Mouse (Mus musculus) forebrain, embryonic 13.5 days (tissue): ENCODE measurements around the gene Junb. TPM values are rescaled to one million over a fixed set of nuclear protein-coding genes. Genes with fewer than 3 reads are reported as not detected.

Experiments
- ATAC-seq: fragments of 200-750 bp; cut with Nextera tagmentation; 2 replicates; pipeline ENCODE4 v1.8.0; 2017
- H3K27ac ChIP-seq: fragments of 300-500 bp; sonication (generic); 2 replicates; pipeline ENCODE4 v1.5.1; 2015; ENCODE audit warnings: inconsistent platforms, mild to moderate bottlenecking, moderate library complexity
- H3K27me3 ChIP-seq: fragments of 300-500 bp; sonication (generic); 2 replicates; pipeline ENCODE4 v1.6.1; 2015; ENCODE audit warnings: mild to moderate bottlenecking, inconsistent platforms
- H3K36me3 ChIP-seq: fragments of 300-500 bp; sonication (generic); 2 replicates; pipeline ENCODE4 v1.6.1; 2015; ENCODE audit warnings: mild to moderate bottlenecking, inconsistent platforms; ENCODE audit not compliant: poor library complexity, severe bottlenecking
- H3K4me1 ChIP-seq: fragments of 300-500 bp; sonication (generic); 2 replicates; pipeline ENCODE4 v1.6.1; 2015; ENCODE audit warnings: inconsistent platforms
- H3K4me2 ChIP-seq: fragments of 300-500 bp; sonication (generic); 2 replicates; pipeline ENCODE4 v1.6.1; 2015; ENCODE audit warnings: inconsistent platforms, mild to moderate bottlenecking, moderate library complexity
- H3K4me3 ChIP-seq: fragments of 300-500 bp; sonication (generic); 2 replicates; pipeline ENCODE4 v1.5.1; 2015; ENCODE audit warnings: mild to moderate bottlenecking, inconsistent platforms
- H3K9ac ChIP-seq: fragments of 300-500 bp; sonication (generic); 2 replicates; pipeline ENCODE4 v1.6.1; 2015; ENCODE audit warnings: mild to moderate bottlenecking, inconsistent platforms
- H3K9me3 ChIP-seq: fragments of 300-500 bp; sonication (generic); replicated peaks from 2 replicates; pipeline ENCODE4 v1.6.1; 2016; ENCODE audit warnings: inconsistent platforms
- WGBS: fragments of 180-500 bp; shearing (Covaris S2); methylation state at CpG from one replicate; pipeline ENCODE4 v1.1.7; 2015; 5-methylcytosine and 5-hydroxymethylcytosine counted together
- polyA plus RNA-seq: library from polyadenylated mRNA; unstranded; fragments of >200 nt; fragmentation: Nextera tagmentation; extraction: Ambion mirVana; gene quantifications from 2 replicates; pipeline ENCODE4 v1.2.1, GENCODE M21; 2015

Junb gene
- polyA plus RNA-seq, 1 experiment from 2014 or later: 4.2 TPM

DNA sequence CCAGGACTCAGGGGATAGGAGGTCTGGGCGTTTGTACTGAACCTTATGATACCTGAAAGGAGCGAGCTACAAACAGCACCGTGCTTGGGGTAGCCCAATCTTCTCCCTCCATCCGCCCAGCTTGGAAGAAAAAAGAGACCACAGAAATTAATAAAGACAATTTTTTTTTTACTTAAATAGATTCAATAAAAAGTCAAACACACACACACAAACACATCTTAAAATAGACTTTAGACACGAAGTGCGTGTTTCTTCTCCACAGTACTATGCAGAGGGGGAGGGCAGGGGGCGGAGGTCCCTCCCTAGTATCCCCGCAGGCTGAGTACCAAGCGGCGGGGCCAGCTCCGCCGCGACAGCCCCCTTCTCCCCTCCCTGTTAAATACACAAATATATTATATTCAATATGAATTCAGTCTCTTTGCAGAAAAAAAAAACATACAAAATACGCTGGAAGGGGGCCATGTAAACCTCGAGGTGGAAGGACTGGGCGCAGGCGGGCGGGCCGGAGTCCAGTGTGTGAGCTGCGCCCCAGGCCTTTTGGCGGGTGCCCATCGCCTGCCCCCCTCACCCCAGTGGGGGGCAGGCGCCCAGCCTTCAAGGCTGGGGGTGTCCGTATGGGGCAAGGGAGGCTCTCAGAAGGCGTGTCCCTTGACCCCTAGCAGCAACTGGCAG lies 1.6 kb downstream of the Junb start:
- peak overlapping the region; percentile 72 for H3K9ac ChIP-seq
- H3K27ac ChIP-seq: no peak overlapping the region
- peaks cover 74% of the 10 kb centered on the region for H3K4me1 ChIP-seq
- H3K4me3 ChIP-seq: peak overlapping the region; percentile 51
- 5% methylated on average over 24 of the region's 25 CpGs for WGBS
- peak overlapping the region; percentile 96 for H3K4me2 ChIP-seq
- H3K36me3 ChIP-seq: peaks cover 35% of the 10 kb centered on the region
- no peaks in the 10 kb centered on the region for H3K9me3 ChIP-seq
- ATAC-seq: no peak
- H3K27me3 ChIP-seq: peaks cover 46% of the 10 kb centered on the region

DNA sequence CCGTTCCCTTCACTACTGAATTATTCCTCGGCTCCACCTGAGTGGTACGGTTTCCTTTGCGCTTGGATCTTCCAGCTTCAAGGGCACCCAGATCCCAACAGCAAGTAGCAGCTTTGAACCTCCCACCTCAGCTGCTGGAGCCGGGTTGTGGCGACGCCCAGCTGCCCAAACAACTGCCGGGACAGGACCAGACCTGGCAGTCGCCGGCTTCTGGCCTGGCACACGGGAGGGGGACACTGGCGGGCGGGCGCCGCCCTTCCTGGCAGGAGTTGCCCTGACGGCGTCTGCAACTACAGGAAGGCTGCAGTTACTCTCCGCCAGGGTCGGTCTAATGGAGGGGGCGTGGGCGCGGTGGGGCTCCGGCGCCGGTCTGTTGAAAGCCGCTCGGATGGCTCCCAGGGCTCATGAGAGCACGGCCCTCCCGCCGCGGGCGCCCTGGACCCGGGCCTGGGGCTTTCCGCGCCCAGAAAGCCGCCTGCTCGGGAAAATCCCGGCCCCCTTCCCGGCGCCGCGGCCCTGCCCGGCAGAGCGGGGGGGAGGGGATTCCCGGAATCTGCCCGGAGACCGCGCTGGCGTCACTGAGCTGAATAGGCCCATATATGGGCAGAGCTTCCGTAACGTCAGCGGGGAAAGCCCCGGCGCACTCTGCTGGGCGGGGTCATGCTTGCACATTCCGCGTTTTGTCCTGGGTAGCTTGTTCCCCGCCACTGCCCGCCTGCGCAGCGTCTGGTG lies 2.3 kb downstream of the Junb start:
- Histone ChIP-seq H3K27me3 (peaks cover 42% of the 10 kb centered on the region), H3K27ac (peak overlapping the region; percentile 54; the same call in 1 of the 2 replicates), H3K36me3 (peaks cover 42% of the 10 kb centered on the region), H3K4me2 (peak overlapping the region; percentile 96), H3K9ac (peak overlapping the region; percentile 72), H3K9me3 (no peaks in the 10 kb centered on the region), H3K4me1 (peaks cover 78% of the 10 kb centered on the region), H3K4me3 (peak overlapping the region; percentile 51)
- ATAC-seq: peak; percentile 90
- WGBS: under 1% methylated on average over 61 of the region's 61 CpGs

DNA sequence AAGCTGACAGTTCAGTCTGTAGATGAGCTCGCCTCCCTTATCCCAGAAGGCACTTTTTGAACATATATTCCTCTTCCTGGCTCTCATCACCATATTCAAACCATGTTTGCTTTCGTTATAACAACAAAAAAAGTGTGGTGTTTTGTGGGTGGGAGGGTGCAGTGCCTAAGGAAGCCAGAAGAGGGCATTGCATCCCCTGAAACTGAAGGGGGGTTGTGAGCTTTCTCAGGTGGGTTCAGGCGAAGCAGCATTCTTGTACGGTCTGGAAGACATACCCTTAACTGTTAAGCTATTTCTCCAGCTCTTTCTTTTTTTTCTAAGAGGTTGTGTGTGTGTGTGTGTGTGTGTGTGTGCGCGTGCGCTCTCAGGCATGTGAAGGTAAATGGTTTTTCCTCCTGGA lies 3.1 kb downstream of the Junb start:
- peak overlapping the region; percentile 72; the same call in 1 of the 2 replicates for H3K9ac ChIP-seq
- no peak overlapping the region for H3K27ac ChIP-seq
- no peaks in the 10 kb centered on the region for H3K9me3 ChIP-seq
- H3K27me3 ChIP-seq: peaks cover 35% of the 10 kb centered on the region
- no peak for ATAC-seq
- peak overlapping the region; percentile 51; the same call in 1 of the 2 replicates for H3K4me3 ChIP-seq
- peaks cover 47% of the 10 kb centered on the region for H3K36me3 ChIP-seq
- H3K4me1 ChIP-seq: peaks cover 78% of the 10 kb centered on the region
- WGBS: 34% methylated on average over 7 of the region's 7 CpGs
- H3K4me2 ChIP-seq: peak overlapping the region; percentile 96

DNA sequence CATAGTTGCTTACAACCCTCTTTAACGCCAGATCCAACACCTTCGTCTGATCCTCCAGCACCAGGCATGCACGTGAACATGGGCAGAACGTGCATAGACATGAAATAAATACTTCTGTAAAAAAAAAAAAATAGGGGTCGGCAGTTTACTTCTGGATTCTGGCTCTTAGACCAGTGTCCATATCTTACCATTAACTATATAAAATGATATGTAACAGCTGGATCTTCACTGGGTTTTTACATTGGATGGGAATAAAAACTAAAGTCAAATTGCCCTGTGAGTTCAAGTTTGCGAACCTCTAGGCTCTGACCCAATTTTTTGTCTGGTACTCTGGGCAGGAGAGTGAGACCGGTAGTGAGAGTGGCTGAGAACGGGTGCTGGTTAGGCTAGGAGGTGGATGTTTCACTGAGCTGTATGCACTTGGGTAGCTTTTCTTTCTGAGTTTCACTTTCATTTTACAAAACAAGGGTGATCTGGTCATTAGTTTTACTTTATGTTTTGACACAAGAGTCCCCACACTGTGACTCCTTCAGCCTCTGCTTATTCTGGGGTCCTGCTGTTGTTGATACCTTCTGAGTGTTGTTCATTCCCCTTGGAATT lies 3.9 kb downstream of the Junb start:
- Histone ChIP-seq H3K9me3 (no peaks in the 10 kb centered on the region), H3K4me2 (no peak overlapping the region), H3K4me1 (peaks cover 72% of the 10 kb centered on the region), H3K36me3 (peaks cover 47% of the 10 kb centered on the region), H3K27me3 (peaks cover 29% of the 10 kb centered on the region), H3K4me3 (no peak overlapping the region), H3K9ac (no peak overlapping the region), H3K27ac (no peak overlapping the region)
- WGBS: 83% methylated on average over 8 of the region's 8 CpGs
- no peak for ATAC-seq

DNA sequence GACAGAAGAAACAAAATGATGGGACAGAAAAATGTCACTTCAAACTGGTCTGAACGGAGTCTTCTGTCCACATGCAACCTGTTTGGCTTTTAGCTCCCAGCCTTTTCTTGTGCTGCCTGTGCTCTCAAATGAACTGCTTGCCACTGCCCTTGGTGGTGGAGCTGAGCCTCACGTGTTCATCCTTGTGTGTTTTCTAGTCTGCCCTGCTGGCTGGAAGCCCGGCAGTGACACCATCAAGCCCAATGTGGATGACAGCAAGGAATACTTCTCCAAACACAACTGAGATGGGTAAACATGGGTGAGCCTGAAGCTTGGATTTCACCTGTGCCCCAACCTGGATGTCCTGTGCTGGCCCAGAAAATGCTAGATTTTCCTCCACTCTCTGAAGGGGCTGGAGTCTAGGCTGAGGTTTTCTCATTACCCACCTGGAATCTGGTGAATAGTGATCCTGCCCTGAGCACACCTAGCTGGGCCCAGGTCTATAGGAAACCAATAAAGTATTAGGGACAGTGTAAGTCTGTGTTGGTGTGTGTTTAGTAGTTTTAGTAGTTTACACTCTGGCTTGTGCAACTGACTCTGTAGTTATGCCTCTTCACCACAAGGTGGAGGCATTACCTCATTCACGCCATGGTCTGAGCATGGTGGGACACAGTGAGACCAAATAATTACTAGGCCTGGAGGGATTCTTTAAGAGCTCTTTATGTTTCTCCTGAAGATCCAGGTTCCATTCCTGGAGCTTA lies 4.5 kb downstream of the Junb start:
- 62% methylated on average over 4 of the region's 4 CpGs for WGBS
- no peaks in the 10 kb centered on the region for H3K9me3 ChIP-seq

DNA sequence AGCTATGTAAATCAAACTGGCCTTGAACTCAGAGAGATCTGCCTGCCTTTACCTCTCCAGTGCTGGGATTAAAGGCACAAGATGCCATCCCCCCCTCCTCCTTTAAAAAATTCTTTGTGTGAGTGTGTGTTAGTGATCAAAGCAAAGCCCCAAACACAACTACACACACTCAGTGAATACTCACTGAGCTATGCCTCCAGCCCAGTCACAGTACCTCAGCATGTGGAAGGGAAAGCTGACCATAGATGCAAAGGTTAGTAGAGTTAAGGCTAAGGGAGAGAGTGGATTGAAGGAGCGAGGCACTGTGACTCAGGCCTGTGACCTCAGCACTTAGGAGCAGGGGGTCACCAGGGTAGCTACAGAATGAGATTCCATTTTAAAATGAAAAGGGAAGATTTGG lies 5.4 kb downstream of the Junb start:
- WGBS: 94% methylated on average over 1 of the region's 1 CpGs
- H3K9ac ChIP-seq: no peak overlapping the region
- no peaks in the 10 kb centered on the region for H3K9me3 ChIP-seq
- no peak overlapping the region for H3K4me3 ChIP-seq
- ATAC-seq: no peak
- peaks cover 13% of the 10 kb centered on the region for H3K27me3 ChIP-seq
- H3K27ac ChIP-seq: no peak overlapping the region
- peaks cover 47% of the 10 kb centered on the region for H3K36me3 ChIP-seq
- peaks cover 66% of the 10 kb centered on the region for H3K4me1 ChIP-seq
- H3K4me2 ChIP-seq: no peak overlapping the region

More for the DNA sequence above, 4.5 kb downstream of the Junb start:
- Histone ChIP-seq H3K4me2 (no peak overlapping the region), H3K9ac (no peak overlapping the region), H3K4me3 (no peak overlapping the region), H3K27ac (no peak overlapping the region), H3K36me3 (peaks cover 47% of the 10 kb centered on the region), H3K4me1 (peaks cover 66% of the 10 kb centered on the region), H3K27me3 (peaks cover 22% of the 10 kb centered on the region)
- ATAC-seq: no peak

DNA sequence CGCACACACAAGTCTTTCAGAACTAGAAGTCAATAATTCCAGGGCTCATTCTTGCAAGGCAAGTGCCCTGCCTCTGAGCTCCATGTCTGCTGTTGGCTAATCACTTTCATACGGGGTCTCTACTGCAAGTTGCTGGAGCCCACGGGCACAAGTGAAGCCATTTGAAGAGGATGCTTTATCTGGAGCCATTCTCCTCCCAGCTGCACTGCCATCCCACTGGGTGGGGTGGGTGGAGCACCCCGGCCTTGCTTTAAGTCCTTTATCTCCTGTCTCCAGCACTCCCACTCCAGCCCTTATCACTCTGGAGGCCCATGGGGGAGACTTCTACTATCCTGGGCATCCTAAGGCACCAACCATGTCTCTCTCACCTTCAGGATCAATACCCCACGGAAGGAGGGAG lies 7.6 kb downstream of the Junb start:
- no peaks in the 10 kb centered on the region for H3K9me3 ChIP-seq
- WGBS: 65% methylated on average over 5 of the region's 5 CpGs
- H3K4me1 ChIP-seq: peaks cover 46% of the 10 kb centered on the region
- peak overlapping the region; percentile 90 for H3K9ac ChIP-seq
- no peak for ATAC-seq
- peak overlapping the region; percentile 88 for H3K4me2 ChIP-seq
- 0 out of 2 replicates have a peak overlapping the region, but pooled peaks have one; percentile 2 for H3K27ac ChIP-seq
- H3K27me3 ChIP-seq: no peaks in the 10 kb centered on the region
- peak overlapping the region; percentile 69 for H3K4me3 ChIP-seq
- H3K36me3 ChIP-seq: peaks cover 47% of the 10 kb centered on the region

DNA sequence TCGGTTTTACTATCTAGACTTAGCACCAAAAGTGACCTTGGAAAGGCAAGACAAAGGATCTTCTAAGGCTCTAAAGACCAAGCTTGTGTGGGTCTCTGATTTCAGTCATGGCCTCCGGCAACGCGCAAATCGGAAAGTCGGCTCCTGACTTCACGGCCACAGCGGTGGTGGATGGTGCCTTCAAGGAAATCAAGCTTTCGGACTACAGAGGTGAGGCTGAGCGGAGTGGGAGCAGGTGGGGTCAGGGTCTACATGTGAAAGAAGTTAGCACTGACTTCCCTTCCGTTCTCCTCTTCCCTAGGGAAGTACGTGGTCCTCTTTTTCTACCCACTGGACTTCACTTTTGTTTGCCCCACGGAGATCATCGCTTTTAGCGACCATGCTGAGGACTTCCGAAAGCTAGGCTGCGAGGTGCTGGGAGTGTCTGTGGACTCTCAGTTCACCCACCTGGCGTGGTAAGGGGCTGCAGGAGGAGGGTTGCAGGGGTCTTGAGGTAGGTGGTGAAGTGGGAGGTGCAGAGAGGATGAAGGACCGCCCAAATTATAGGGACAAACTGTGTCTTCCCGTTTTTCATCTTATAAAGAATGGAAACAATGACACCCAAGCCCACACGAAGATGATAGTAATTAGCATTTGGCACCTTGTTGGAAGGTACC lies 8.3 kb downstream of the Junb start:
- Histone ChIP-seq H3K36me3 (peaks cover 46% of the 10 kb centered on the region), H3K27me3 (no peaks in the 10 kb centered on the region), H3K4me2 (peak overlapping the region; percentile 88), H3K9me3 (no peaks in the 10 kb centered on the region), H3K9ac (peak overlapping the region; percentile 90), H3K4me1 (peaks cover 42% of the 10 kb centered on the region), H3K27ac (peak overlapping the region; percentile 76), H3K4me3 (peak overlapping the region; percentile 69)
- ATAC-seq: no peak
- WGBS: 5% methylated on average over 21 of the region's 21 CpGs

DNA sequence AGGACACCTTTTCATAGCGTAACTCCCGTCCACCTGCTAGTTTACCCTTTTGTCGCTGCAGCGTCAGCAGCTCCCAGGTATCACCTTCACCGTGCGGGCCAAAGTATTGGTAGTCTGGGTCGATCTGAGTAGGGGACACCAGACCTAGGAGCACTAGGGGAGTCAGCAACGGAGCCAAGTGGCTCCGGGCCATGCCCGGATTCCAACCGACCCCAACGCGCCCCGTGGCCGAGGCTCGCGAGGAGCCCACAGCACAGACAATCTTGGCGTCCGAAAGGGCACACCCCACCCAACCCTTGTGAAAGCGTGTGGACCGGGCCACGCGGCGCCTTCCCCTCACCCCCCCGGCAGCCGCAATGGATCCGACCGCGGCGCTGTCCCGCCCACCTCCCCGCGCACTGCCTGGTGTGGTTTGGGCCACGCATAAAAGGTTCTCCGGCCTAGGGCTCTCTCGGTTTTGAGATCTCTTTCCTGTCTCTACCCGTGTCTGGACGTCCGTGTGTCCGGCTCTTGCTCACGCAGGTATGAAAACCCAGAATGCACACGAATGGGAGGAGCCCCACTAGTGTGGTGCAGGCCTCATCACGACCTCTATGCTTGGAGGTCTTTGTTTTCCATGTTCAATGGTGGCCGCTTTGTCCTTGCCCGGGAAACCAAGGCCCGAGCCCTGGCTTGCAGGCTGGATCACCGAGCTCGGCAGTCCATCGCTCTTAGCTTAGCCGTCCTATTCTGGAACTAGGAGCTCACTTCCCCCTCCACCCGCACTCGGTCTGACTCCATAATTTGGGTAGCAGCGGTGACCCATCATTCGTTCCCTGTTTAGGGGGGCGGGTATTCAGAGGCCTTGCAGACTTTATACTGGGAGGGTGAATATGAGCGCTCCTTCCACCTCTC lies 9.0 kb downstream of the Junb start, which contains the start of the genes Gm49661, Prdx2 and Rnaseh2a:
Gene Gm49661, minus strand, starts transcription at position 193 of the 894 bp plus-strand sequence.
Gene Prdx2, plus strand, starts transcription at position 347 of the 894 bp plus-strand sequence.
Gene Rnaseh2a, minus strand, starts transcription at position 527 of the 894 bp plus-strand sequence.
- Histone ChIP-seq H3K27ac (peak within 1 kb of the TSS; percentile 76), H3K4me2 (peak within 1 kb of the TSS; percentile 88), H3K4me1 (peaks cover 41% of the 10 kb centered on the region), H3K27me3 (no peaks in the 10 kb centered on the region), H3K4me3 (peak within 1 kb of the TSS; percentile 69), H3K36me3 (peaks cover 38% of the 10 kb centered on the region), H3K9ac (peak within 1 kb of the TSS; percentile 90), H3K9me3 (no peaks in the 10 kb centered on the region)
- ATAC-seq: peak; percentile 76
- under 1% methylated on average over 56 of the region's 56 CpGs for WGBS

DNA sequence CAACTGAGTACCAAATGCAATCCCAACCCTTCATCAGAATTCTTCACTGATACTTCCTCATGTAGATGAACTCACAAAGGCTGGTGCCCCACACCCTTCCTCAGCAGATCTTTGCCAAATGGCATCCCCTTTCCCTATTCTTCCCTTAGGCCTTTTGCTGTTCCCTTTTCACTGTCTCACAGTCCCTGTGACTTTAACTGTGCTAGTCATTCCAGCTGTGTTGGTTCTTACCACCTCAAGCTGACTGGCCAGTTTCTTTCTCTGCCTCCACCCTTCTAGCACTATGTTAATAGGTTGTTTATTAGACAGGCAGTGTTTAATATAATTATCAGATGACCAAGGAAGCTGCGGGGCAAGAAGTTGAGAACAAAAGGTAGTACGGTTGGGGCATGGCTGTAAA lies 9.9 kb downstream of the Junb start:
- ATAC-seq: no peak
- H3K4me3 ChIP-seq: peak overlapping the region; percentile 69
- H3K36me3 ChIP-seq: peaks cover 35% of the 10 kb centered on the region
- 20% methylated on average over 2 of the region's 2 CpGs for WGBS
- no peaks in the 10 kb centered on the region for H3K27me3 ChIP-seq
- peak overlapping the region; percentile 90 for H3K9ac ChIP-seq
- H3K9me3 ChIP-seq: no peaks in the 10 kb centered on the region
- H3K4me2 ChIP-seq: peak overlapping the region; percentile 88
- H3K4me1 ChIP-seq: peaks cover 37% of the 10 kb centered on the region
- H3K27ac ChIP-seq: peak overlapping the region; percentile 76
